Mouse (Mus musculus) erythroblast, embryonic 14.5 days (primary cell): Measurements from ENCODE around the gene Klhl29.

Experiments
- GATA1 ChIP-seq: IDR thresholded peaks from 2 replicates; pipeline ENCODE4 v1.6.1; 2012; ENCODE audit warnings: low read length, inconsistent platforms, mixed read lengths
- TAL1 ChIP-seq: IDR thresholded peaks from 3 replicates; pipeline ENCODE4 v1.6.1; 2012; ENCODE audit warnings: low read length, inconsistent platforms, mixed read lengths

DNA sequence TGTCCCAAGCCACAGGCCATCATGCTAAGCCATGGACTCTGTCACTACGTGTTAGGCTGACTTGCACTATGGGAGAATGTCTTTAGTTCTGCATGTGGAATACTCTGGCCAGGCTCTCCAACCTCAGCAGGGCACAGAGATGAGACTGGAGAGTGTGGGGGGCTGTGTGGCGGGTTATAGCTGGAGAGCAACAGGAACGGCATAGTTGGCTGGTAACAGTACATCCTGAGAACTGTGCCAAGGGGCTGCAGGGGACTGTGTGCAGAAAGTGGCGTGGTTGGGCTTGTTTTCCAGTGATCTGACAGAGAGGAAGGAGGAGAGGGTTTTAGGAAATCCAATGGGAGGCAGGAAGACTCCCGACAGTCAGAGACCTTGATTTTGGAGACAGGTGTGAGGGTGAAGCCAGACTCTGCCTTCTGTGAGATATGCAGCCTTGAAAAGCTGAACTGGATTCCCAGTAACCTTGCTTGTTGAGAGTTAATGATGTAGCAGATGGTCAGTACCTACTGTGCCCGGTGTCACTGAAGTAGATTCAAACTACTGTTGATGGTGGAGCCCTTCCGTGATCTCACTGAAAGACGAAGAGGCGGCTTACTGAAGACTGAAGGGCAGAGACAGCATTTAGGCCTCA, 270.9 kb downstream of the Klhl29 start:
- no peak for TF ChIP-seq TAL1
- TF ChIP-seq GATA1: no peak
